Comparison of ENCODE assay signal across 8 mouse cellular contexts in the genomic region with DNA sequence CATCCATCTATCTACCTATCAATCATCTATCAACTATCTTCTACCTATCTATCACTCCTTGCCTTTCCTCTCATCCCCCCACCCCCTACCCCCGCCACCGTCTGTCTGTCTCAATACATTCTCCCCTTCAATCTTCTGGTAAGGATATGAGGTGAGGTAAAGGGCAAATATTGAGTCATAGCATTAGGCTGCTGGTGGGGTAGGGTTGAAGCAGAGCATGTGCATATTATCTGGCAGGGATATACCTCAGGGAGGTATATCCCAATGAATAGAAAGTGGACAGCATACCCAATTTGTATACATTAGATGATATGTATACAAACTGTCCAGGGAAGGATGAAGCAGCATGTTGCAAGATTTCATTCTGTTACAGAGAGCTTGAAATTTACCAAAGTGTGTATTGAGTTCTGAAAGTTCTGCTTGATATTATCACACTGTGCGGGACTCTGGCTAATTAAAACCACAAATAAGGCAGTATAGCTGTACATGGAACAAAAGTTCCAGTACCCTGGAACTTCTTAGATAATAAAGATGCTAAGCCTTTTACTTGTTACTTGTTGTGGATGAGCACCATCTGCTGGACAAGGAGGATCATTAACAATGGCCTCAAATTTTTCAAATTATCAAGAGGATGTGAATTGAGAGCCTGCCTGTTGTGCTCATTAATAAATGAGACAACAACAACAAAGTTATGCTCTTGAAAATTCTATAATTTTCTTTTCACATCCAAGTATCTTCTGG.
DNase-seq lines count a peak whose midpoint lies in the region; ATAC-seq and TF ChIP-seq lines count a peak whose summit lies in the region.

No protein-coding gene starts in this region.

- no peaks in the 10 kb centered on the region for H3K4me1 ChIP-seq in kidney, adult 2 months (ENCODE audit: control insufficient read depth, insufficient read depth, low read length)
- H3K4me1 ChIP-seq in embryonic facial prominence, embryonic 14.5 days (ENCODE audit: control insufficient read depth, insufficient read depth, low read length) = no peaks in the 10 kb centered on the region

- H3K9ac ChIP-seq in embryonic facial prominence, embryonic 14.5 days (ENCODE audit: low read depth, low read length) = no peak overlapping the region

- TF ChIP-seq CTCF in kidney, adult 2 months (conservative IDR thresholded peaks at IDR 0.05; ENCODE audit: insufficient read depth, insufficient read length, low read depth, low read length) = no peak

- H3K9me3 ChIP-seq in embryonic facial prominence, embryonic 14.5 days (ENCODE audit: control insufficient read depth, low read length) = no peaks in the 10 kb centered on the region

- H3K4me2 ChIP-seq in embryonic facial prominence, embryonic 14.5 days (ENCODE audit: low read depth, low read length) = no peak overlapping the region

- TF ChIP-seq POLR2A in kidney, adult 2 months (IDR thresholded peaks at IDR 0.05; ENCODE audit: low read depth, low read length) = no peak

- peak; percentile 33 for DNase-seq in kidney, adult 2 months
- no peak for DNase-seq in kidney, adult 18-20 months
- peak; percentile 16 for DNase-seq in MN1 (ENCODE audit: low spot score)
- peak; percentile 78 for DNase-seq in embryonic facial prominence, embryonic 14.5 days (ENCODE audit: low spot score)
- DNase-seq in mesoderm, embryonic 11.5 days (ENCODE audit: low read depth, low spot score) = peak; percentile 45
- DNase-seq in natural killer cell, adult 2 months (ENCODE audit: low spot score in 2 of 2) = no peak
- no peak for DNase-seq in adrenal gland, postnatal 25 days
- DNase-seq in spleen, postnatal 14 days (ENCODE audit: low spot score in 2 of 2) = no peak

- H3K27me3 ChIP-seq in kidney, adult 2 months (replicated peaks; ENCODE audit: control insufficient read depth, insufficient read depth, low read length) = no peaks in the 10 kb centered on the region
- no peaks in the 10 kb centered on the region for H3K27me3 ChIP-seq in embryonic facial prominence, embryonic 14.5 days (replicated peaks; ENCODE audit: control insufficient read depth, insufficient read depth, low read length)

- 65% methylated on average over 3 of the region's 3 CpGs for WGBS in kidney, adult 2 months
- 57% methylated on average over 3 of the region's 3 CpGs for WGBS in embryonic facial prominence, embryonic 14.5 days

- no peak overlapping the region for H3K4me3 ChIP-seq in kidney, adult 2 months (ENCODE audit: insufficient read depth, low read depth, low read length)
- H3K4me3 ChIP-seq in embryonic facial prominence, embryonic 14.5 days (ENCODE audit: low read depth, low read length) = no peak overlapping the region

- ATAC-seq in embryonic facial prominence, embryonic 14.5 days (ENCODE audit: low read depth) = no peak

- no peak overlapping the region for H3K27ac ChIP-seq in kidney, adult 2 months (ENCODE audit: insufficient read depth, low read depth, low read length)
- no peak overlapping the region for H3K27ac ChIP-seq in embryonic facial prominence, embryonic 14.5 days (replicated peaks; ENCODE audit: low read depth, low read length)

- H3K36me3 ChIP-seq in kidney, adult 2 months (ENCODE audit: control insufficient read depth, insufficient read depth, low read length) = no peaks in the 10 kb centered on the region
- H3K36me3 ChIP-seq in embryonic facial prominence, embryonic 14.5 days (ENCODE audit: control insufficient read depth, insufficient read depth, low read length) = no peaks in the 10 kb centered on the region

Comparison
In these comparisons a context has a peak if more than half of its experiments do, and no peak if none do; other contexts are left out.
1. DNase-seq: peak in kidney, adult 2 months (single experiment), MN1 (single experiment), embryonic facial prominence, embryonic 14.5 days (single experiment) and mesoderm, embryonic 11.5 days (single experiment); none in kidney, adult 18-20 months (single experiment), natural killer cell, adult 2 months (0 of 2), adrenal gland, postnatal 25 days (single experiment) and spleen, postnatal 14 days (0 of 2).